Mouse (Mus musculus) liver, postnatal 0 days (tissue): ENCODE results near the gene Tspan15.

Experiments
- CTCF ChIP-seq: sonication (generic); IDR thresholded peaks from 2 replicates; pipeline ENCODE4 v1.5.1; 2016; ENCODE audit warnings: antibody characterized with exemption, low read depth
- EP300 ChIP-seq: IDR thresholded peaks from 2 replicates; pipeline ENCODE4 v1.6.1; 2016; ENCODE audit warnings: antibody characterized with exemption, low read depth, mild to moderate bottlenecking

DNA sequence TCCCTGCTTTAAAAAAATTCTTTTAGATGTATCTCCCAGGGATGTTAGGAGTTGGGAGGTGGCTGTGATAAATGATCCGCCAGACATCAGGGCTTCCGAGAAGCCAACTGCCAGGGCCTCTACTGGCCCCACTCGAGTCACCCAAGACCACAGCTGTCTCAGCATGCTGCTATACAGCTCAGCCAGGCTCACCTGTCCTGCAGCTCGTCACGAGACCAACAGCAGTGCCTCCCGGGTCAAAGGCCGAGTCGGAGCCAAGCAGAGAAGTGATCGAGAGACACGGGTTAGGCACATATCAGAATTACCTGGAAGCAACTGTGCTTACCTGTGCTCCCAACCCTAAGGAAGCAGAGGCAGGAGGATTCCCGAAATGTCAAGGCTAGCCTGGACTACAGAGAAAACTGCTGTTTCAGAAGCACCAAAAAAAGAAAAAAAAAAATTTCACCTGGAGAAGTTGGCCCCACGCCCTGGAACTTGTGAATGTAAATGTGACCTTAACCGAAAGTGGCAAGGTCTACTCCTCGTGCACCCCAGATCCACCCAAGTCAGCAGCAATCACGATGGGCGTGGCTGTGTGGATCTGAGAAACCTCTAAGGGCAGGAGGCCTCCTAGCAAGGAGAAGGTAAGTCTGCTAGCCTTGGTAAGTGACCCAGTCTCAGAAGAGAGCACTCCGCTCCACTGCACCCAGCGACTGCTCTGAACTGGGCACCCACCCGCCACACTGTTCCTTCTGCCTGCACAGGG, 12.8 kb downstream of the Tspan15 start:
- TF ChIP-seq EP300 (no peak), CTCF (no peak)
